ENCODE assay signal across 23 mouse cellular contexts in the genomic region with DNA sequence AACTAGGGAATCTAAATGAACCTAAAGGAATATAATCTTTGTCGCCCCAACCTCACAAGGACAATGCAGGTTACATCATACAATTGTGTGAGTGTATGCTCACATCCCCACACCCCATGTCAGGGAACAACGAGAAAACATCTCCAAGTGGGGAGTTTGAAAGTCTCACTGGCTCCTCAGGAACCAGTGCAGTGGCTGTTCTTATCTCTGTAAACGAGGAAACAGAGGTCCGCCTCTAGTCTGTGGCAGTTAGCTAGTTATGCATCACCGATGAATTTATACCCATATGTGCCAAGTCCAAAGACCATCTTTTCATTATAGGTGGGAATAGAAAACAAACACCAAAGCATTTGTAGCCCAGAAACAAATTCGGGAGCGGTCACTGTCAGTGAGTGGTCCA.
DNase-seq lines count a peak whose midpoint lies in the region; ATAC-seq and TF ChIP-seq lines count a peak whose summit lies in the region.
"Had no signal": no experiment of that assay in that cellular context is flagged by ENCODE, and none has a peak within 500 bp of the region (broad histone marks: within the 10 kb centered on the region; RNA-seq: fewer than 3 reads in every experiment).

No protein-coding gene starts in this region.

- no peak overlapping the region for H3K4me2 ChIP-seq in intestine, embryonic 15.5 days (replicated peaks)
- H3K4me2 ChIP-seq: embryonic facial prominence, embryonic 13.5 days; embryonic facial prominence, embryonic 15.5 days; forebrain, embryonic 12.5 days had no signal

- no peak overlapping the region for H3K9ac ChIP-seq in intestine, embryonic 15.5 days
- H3K9ac ChIP-seq: embryonic facial prominence, embryonic 13.5 days; embryonic facial prominence, embryonic 15.5 days; forebrain, embryonic 12.5 days had no signal

- no peaks in the 10 kb centered on the region for H3K27me3 ChIP-seq in intestine, embryonic 15.5 days (replicated peaks)
- H3K27me3 ChIP-seq: embryonic facial prominence, embryonic 13.5 days; embryonic facial prominence, embryonic 15.5 days; forebrain, embryonic 12.5 days; Patski had no signal

- no peaks in the 10 kb centered on the region for H3K9me3 ChIP-seq in intestine, embryonic 15.5 days
- H3K9me3 ChIP-seq: embryonic facial prominence, embryonic 13.5 days; embryonic facial prominence, embryonic 15.5 days; forebrain, embryonic 10.5 days; forebrain, embryonic 12.5 days had no signal

- no peak for DNase-seq in gastrocnemius, adult 2 months
- no peak for DNase-seq in gastrocnemius, postnatal 25 days
- DNase-seq in heart, postnatal 4 days, result no peak
- DNase-seq: adrenal gland, adult 8-10 months; adrenal gland, postnatal 14 days; cerebellum, adult 11 months; cerebellum, adult 18-20 months; cerebellum, adult 8-10 months; cerebellum, adult 9-11 months; cerebellum, postnatal 14 days; embryo, embryonic 11 days had no signal

- intact Hi-C loops in gastrocnemius, adult 2 months (cut with DNase I), result no loop called here

- TF ChIP-seq CTCF in gastrocnemius, adult 2 months (IDR thresholded peaks at IDR 0.05), result no peak

- ATAC-seq in common myeloid progenitor, adult 5-6 weeks (replicated peaks; ENCODE audit: low read depth, poor library complexity, severe bottlenecking), result peak; percentile 62
- ATAC-seq in megakaryocyte-erythroid progenitor cell, adult 5-6 weeks (replicated peaks; ENCODE audit: low FRiP score, low TSS enrichment, poor library complexity, severe bottlenecking), result 0 out of 2 replicates have a peak, but pooled peaks have one; percentile 45
- no peak for ATAC-seq in intestine, embryonic 15.5 days
- ATAC-seq: activated CD4-positive, CD25-positive, alpha-beta regulatory T cell, adult 4 months; forebrain, embryonic 14.5 days; forebrain, embryonic 16.5 days; Patski had no signal

- 78% methylated on average over 7 of the region's 7 CpGs for WGBS in intestine, embryonic 15.5 days

- H3K4me1 ChIP-seq in intestine, embryonic 15.5 days (replicated peaks), result peaks cover 31% of the 10 kb centered on the region

- H3K27ac ChIP-seq in gastrocnemius, adult 2 months, result peak overlapping the region; percentile 88
- no peak overlapping the region for H3K27ac ChIP-seq in intestine, embryonic 15.5 days
- H3K27ac ChIP-seq: embryonic facial prominence, embryonic 13.5 days; embryonic facial prominence, embryonic 15.5 days; forebrain, embryonic 10.5 days; forebrain, embryonic 12.5 days had no signal

- no peak overlapping the region for H3K4me3 ChIP-seq in gastrocnemius, adult 2 months
- no peak overlapping the region for H3K4me3 ChIP-seq in intestine, embryonic 15.5 days (replicated peaks)
- H3K4me3 ChIP-seq: embryonic facial prominence, embryonic 13.5 days; embryonic facial prominence, embryonic 15.5 days; erythroblast, embryonic 14.5 days; forebrain, embryonic 10.5 days; forebrain, embryonic 12.5 days had no signal

- H3K36me3 ChIP-seq in intestine, embryonic 15.5 days, result peaks cover 17% of the 10 kb centered on the region; the same call in 1 of the 2 replicates
- H3K36me3 ChIP-seq: forebrain, embryonic 10.5 days; forebrain, embryonic 12.5 days had no signal
